Mouse (Mus musculus) forebrain, embryonic 13.5 days (tissue): ENCODE results near the gene Arhgap24. TPM values are rescaled to one million over a fixed set of nuclear protein-coding genes. Genes with fewer than 3 reads are reported as not detected.
A peak's percentile ranks its signal among the peaks of the same experiment; 100 is the strongest.

Source experiments
- ATAC-seq: fragments of 200-750 bp; cut with Nextera tagmentation; 2 replicates; pipeline ENCODE4 v1.8.0; 2017
- H3K27ac ChIP-seq: fragments of 300-500 bp; sonication (generic); 2 replicates; pipeline ENCODE4 v1.5.1; 2015; ENCODE audit warnings: inconsistent platforms, mild to moderate bottlenecking, moderate library complexity
- H3K27me3 ChIP-seq: fragments of 300-500 bp; sonication (generic); 2 replicates; pipeline ENCODE4 v1.6.1; 2015; ENCODE audit warnings: mild to moderate bottlenecking, inconsistent platforms
- H3K36me3 ChIP-seq: fragments of 300-500 bp; sonication (generic); 2 replicates; pipeline ENCODE4 v1.6.1; 2015; ENCODE audit warnings: mild to moderate bottlenecking, inconsistent platforms; ENCODE audit not compliant: poor library complexity, severe bottlenecking
- H3K4me1 ChIP-seq: fragments of 300-500 bp; sonication (generic); 2 replicates; pipeline ENCODE4 v1.6.1; 2015; ENCODE audit warnings: inconsistent platforms
- H3K4me2 ChIP-seq: fragments of 300-500 bp; sonication (generic); 2 replicates; pipeline ENCODE4 v1.6.1; 2015; ENCODE audit warnings: inconsistent platforms, mild to moderate bottlenecking, moderate library complexity
- H3K4me3 ChIP-seq: fragments of 300-500 bp; sonication (generic); 2 replicates; pipeline ENCODE4 v1.5.1; 2015; ENCODE audit warnings: mild to moderate bottlenecking, inconsistent platforms
- H3K9ac ChIP-seq: fragments of 300-500 bp; sonication (generic); 2 replicates; pipeline ENCODE4 v1.6.1; 2015; ENCODE audit warnings: mild to moderate bottlenecking, inconsistent platforms
- H3K9me3 ChIP-seq: fragments of 300-500 bp; sonication (generic); replicated peaks from 2 replicates; pipeline ENCODE4 v1.6.1; 2016; ENCODE audit warnings: inconsistent platforms
- WGBS: fragments of 180-500 bp; shearing (Covaris S2); methylation state at CpG from one replicate; pipeline ENCODE4 v1.1.7; 2015; 5-methylcytosine and 5-hydroxymethylcytosine counted together
- polyA plus RNA-seq: library from polyadenylated mRNA; unstranded; fragments of >200 nt; fragmentation: Nextera tagmentation; extraction: Ambion mirVana; gene quantifications from 2 replicates; pipeline ENCODE4 v1.2.1, GENCODE M21; 2015

Arhgap24 gene
- 2.0 and 2.3 TPM in 2 replicates for polyA plus RNA-seq

- Histone ChIP-seq H3K9ac (peak within 1 kb of the TSS; percentile 68), H3K27ac (no peak within 1 kb of the TSS; the same call in 1 of the 2 replicates), H3K9me3 (no peaks in the 10 kb centered on the region), H3K4me1 (peaks cover 16% of the 10 kb centered on the region), H3K4me3 (peak within 1 kb of the TSS; percentile 54), H3K36me3 (no peaks in the 10 kb centered on the region), H3K27me3 (no peaks in the 10 kb centered on the region; the same call in 1 of the 2 replicates), H3K4me2 (peak within 1 kb of the TSS; percentile 96)
- ATAC-seq, result peak; percentile 86
- under 1% methylated on average over 44 of the region's 44 CpGs for WGBS
These were observed at the start of gene Arhgap24 for GRCm38 (mm10) chr5:102481215-102482211. TSS of gene Arhgap24 (plus strand) at chr5:102481391.

GRCm38 (mm10) chr5:102434182-102434581 lies 47.0 kb upstream of the Arhgap24 start:
- H3K9me3 ChIP-seq, result no peaks in the 10 kb centered on the region
- no peak overlapping the region for H3K27ac ChIP-seq
- no peak overlapping the region for H3K9ac ChIP-seq
- H3K4me1 ChIP-seq, result peaks cover 9% of the 10 kb centered on the region; the same call in 1 of the 2 replicates
- no peak overlapping the region for H3K4me3 ChIP-seq
- WGBS, result 33% methylated on average over 4 of the region's 4 CpGs
- ATAC-seq, result no peak; the same call in 1 of the 2 replicates
- H3K27me3 ChIP-seq, result no peaks in the 10 kb centered on the region
- H3K36me3 ChIP-seq, result no peaks in the 10 kb centered on the region
- no peak overlapping the region for H3K4me2 ChIP-seq

- no peak overlapping the region for H3K4me2 ChIP-seq
- 78% methylated on average over 8 of the region's 8 CpGs for WGBS
- ATAC-seq, result no peak
- H3K4me1 ChIP-seq, result peaks cover 9% of the 10 kb centered on the region; the same call in 1 of the 2 replicates
- no peaks in the 10 kb centered on the region for H3K9me3 ChIP-seq
- H3K36me3 ChIP-seq, result no peaks in the 10 kb centered on the region
- no peak overlapping the region for H3K9ac ChIP-seq
- no peak overlapping the region for H3K27ac ChIP-seq
- H3K27me3 ChIP-seq, result no peaks in the 10 kb centered on the region
- H3K4me3 ChIP-seq, result no peak overlapping the region
These were observed 44.6 kb upstream of the Arhgap24 start for GRCm38 (mm10) chr5:102436581-102436980.

GRCm38 (mm10) chr5:102439119-102439877 lies 41.9 kb upstream of the Arhgap24 start:
- peaks cover 2% of the 10 kb centered on the region; the same call in 1 of the 2 replicates for H3K4me1 ChIP-seq
- WGBS, result 87% methylated on average over 9 of the region's 9 CpGs
- no peak overlapping the region for H3K4me3 ChIP-seq
- H3K27ac ChIP-seq, result no peak overlapping the region
- H3K9me3 ChIP-seq, result no peaks in the 10 kb centered on the region
- H3K27me3 ChIP-seq, result no peaks in the 10 kb centered on the region
- ATAC-seq, result no peak
- H3K36me3 ChIP-seq, result no peaks in the 10 kb centered on the region
- H3K9ac ChIP-seq, result no peak overlapping the region
- H3K4me2 ChIP-seq, result no peak overlapping the region

GRCm38 (mm10) chr5:102447436-102447835 lies 33.8 kb upstream of the Arhgap24 start:
- 94% methylated on average over 9 of the region's 9 CpGs for WGBS
- Histone ChIP-seq H3K9ac (no peak overlapping the region), H3K27ac (no peak overlapping the region), H3K4me2 (no peak overlapping the region), H3K4me1 (no peaks in the 10 kb centered on the region), H3K9me3 (no peaks in the 10 kb centered on the region), H3K4me3 (no peak overlapping the region), H3K27me3 (no peaks in the 10 kb centered on the region), H3K36me3 (no peaks in the 10 kb centered on the region)
- ATAC-seq, result no peak

GRCm38 (mm10) chr5:102450897-102451296 lies 30.3 kb upstream of the Arhgap24 start:
- ATAC-seq, result no peak
- 92% methylated on average over 2 of the region's 2 CpGs for WGBS

GRCm38 (mm10) chr5:102452079-102452797 lies 29.0 kb upstream of the Arhgap24 start:
- 80% methylated on average over 7 of the region's 7 CpGs for WGBS

More at GRCm38 (mm10) chr5:102450897-102451296, 30.3 kb upstream of the Arhgap24 start:
- Histone ChIP-seq H3K27me3 (no peaks in the 10 kb centered on the region), H3K9me3 (no peaks in the 10 kb centered on the region), H3K4me3 (no peak overlapping the region), H3K4me1 (no peaks in the 10 kb centered on the region), H3K4me2 (no peak overlapping the region), H3K27ac (no peak overlapping the region), H3K36me3 (no peaks in the 10 kb centered on the region), H3K9ac (no peak overlapping the region)

GRCm38 (mm10) chr5:102453324-102453723 lies 27.9 kb upstream of the Arhgap24 start:
- Histone ChIP-seq H3K4me3 (no peak overlapping the region), H3K27ac (no peak overlapping the region), H3K4me2 (no peak overlapping the region), H3K9me3 (no peaks in the 10 kb centered on the region), H3K4me1 (no peaks in the 10 kb centered on the region), H3K9ac (no peak overlapping the region), H3K27me3 (no peaks in the 10 kb centered on the region), H3K36me3 (no peaks in the 10 kb centered on the region)
- 91% methylated on average over 2 of the region's 2 CpGs for WGBS
- ATAC-seq, result no peak

More at GRCm38 (mm10) chr5:102452079-102452797, 29.0 kb upstream of the Arhgap24 start:
- no peaks in the 10 kb centered on the region for H3K4me1 ChIP-seq
- H3K27me3 ChIP-seq, result no peaks in the 10 kb centered on the region
- H3K4me3 ChIP-seq, result no peak overlapping the region
- H3K36me3 ChIP-seq, result no peaks in the 10 kb centered on the region
- ATAC-seq, result no peak
- H3K27ac ChIP-seq, result no peak overlapping the region
- H3K9me3 ChIP-seq, result no peaks in the 10 kb centered on the region
- no peak overlapping the region for H3K9ac ChIP-seq
- no peak overlapping the region for H3K4me2 ChIP-seq

GRCm38 (mm10) chr5:102455247-102455646 lies 25.9 kb upstream of the Arhgap24 start:
- no peaks in the 10 kb centered on the region for H3K4me1 ChIP-seq
- WGBS, result 79% methylated on average over 2 of the region's 2 CpGs
- no peaks in the 10 kb centered on the region for H3K36me3 ChIP-seq
- H3K27me3 ChIP-seq, result no peaks in the 10 kb centered on the region
- ATAC-seq, result no peak
- H3K4me2 ChIP-seq, result no peak overlapping the region
- no peak overlapping the region for H3K27ac ChIP-seq
- no peak overlapping the region for H3K9ac ChIP-seq
- H3K4me3 ChIP-seq, result no peak overlapping the region
- no peaks in the 10 kb centered on the region for H3K9me3 ChIP-seq

- Histone ChIP-seq H3K9me3 (no peaks in the 10 kb centered on the region), H3K27ac (no peak overlapping the region), H3K4me1 (no peaks in the 10 kb centered on the region), H3K4me2 (no peak overlapping the region), H3K27me3 (no peaks in the 10 kb centered on the region), H3K9ac (no peak overlapping the region), H3K4me3 (no peak overlapping the region), H3K36me3 (no peaks in the 10 kb centered on the region)
- no peak for ATAC-seq
- WGBS, result 90% methylated on average over 12 of the region's 12 CpGs
These were observed 20.6 kb upstream of the Arhgap24 start for GRCm38 (mm10) chr5:102460452-102461197.

- Histone ChIP-seq H3K4me3 (no peak overlapping the region), H3K9me3 (no peaks in the 10 kb centered on the region), H3K4me1 (no peaks in the 10 kb centered on the region), H3K27ac (no peak overlapping the region), H3K36me3 (no peaks in the 10 kb centered on the region), H3K9ac (no peak overlapping the region), H3K4me2 (no peak overlapping the region), H3K27me3 (no peaks in the 10 kb centered on the region)
- 85% methylated on average over 3 of the region's 3 CpGs for WGBS
- no peak for ATAC-seq
These were observed 18.2 kb upstream of the Arhgap24 start for GRCm38 (mm10) chr5:102462948-102463347.
